Mouse (Mus musculus) urinary bladder, postnatal 0 days (tissue): ENCODE data around the gene Prss42. TPM values are rescaled to one million over a fixed set of nuclear protein-coding genes. Genes with fewer than 3 reads are reported as not detected.

Experiments used
- polyA plus RNA-seq: library from polyadenylated mRNA; unstranded; fragments of >200 nt; fragmentation: Nextera tagmentation; extraction: Ambion mirVana; gene quantifications from 2 replicates; pipeline ENCODE4 v1.2.1, GENCODE M21; 2015

The Prss42 gene
- not detected in 2 replicates for polyA plus RNA-seq

GRCm38 (mm10) chr9:110797866-110798265 is at the start of gene Prss42:
Gene Prss42 (plus strand): TSS chr9:110798166.

DNA sequence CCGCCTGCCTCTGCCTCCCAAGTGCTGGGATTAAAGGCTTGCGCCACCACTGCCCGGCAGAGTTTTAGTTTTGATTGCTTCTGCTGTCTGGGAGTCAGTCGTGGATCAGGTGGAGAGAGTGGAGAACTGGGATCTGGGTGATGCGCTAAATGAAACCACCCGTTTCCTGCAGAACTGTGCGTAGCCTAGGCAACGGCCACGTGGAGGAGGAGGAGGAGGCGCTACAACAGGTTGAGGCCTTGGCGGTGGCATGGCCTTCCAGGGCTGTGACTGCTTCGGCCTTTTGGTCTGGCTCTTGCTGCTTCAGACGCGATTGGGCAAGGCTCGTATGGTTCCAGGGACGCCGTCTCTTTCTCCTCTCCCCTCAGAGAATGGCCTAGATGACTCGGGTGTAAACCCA is 15.8 kb downstream of the Prss42 start, which contains the start of gene Prss44:
Prss44 (plus strand) TSS at position 206 of the 400 bp plus-strand sequence.

DNA sequence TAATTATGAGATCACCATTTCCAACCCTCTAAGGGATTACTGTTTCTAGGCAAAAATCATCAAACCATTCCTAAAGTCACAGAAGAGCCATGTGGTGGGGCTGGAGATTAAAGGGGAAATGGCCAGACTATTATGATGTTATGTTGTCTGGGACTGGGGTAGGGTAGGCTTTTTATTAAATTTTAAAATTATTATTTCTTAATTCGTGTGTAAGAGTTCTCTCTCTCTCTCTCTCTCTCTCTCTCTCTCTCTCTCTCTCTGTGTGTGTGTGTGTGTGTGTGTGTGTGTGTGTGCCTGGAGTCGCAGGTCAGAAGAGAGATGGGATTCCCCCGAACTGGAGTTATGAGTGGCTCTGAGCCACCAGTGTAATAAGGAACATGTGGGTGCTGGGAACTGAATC is 28.4 kb downstream of the Prss42 start, which contains the start of gene Prss43:
Prss43 (plus strand) TSS at position 301 of the 400 bp plus-strand sequence.

GRCm38 (mm10) chr9:110834411-110834810 is 36.4 kb downstream of the Prss42 start, which contains the start of gene Prss45:
Gene Prss45 (plus strand): TSS chr9:110834588.

GRCm38 (mm10) chr9:110844206-110844605 is 46.2 kb downstream of the Prss42 start, which contains the start of gene Prss46:
Gene Prss46 (plus strand): TSS chr9:110844506.

Other genes with a start within 250 kb of the Prss42 start
- gene Nradd, start 173.7 kb upstream of the Prss42 start, polyA plus RNA-seq: 25.0 and 25.1 TPM in 2 replicates
- 5.1 TPM in 2 replicates for gene Nbeal2, start 144.0 kb upstream of the Prss42 start, polyA plus RNA-seq
- gene Ccdc12, start 141.7 kb upstream of the Prss42 start, polyA plus RNA-seq: 120 and 139 TPM in 2 replicates
- 0.64 TPM in 1 of 2 replicates, not detected in the other for gene Myl3, start 56.3 kb upstream of the Prss42 start, polyA plus RNA-seq
- gene Pth1r, start 51.0 kb upstream of the Prss42 start, polyA plus RNA-seq: 16.7 and 20.3 TPM in 2 replicates
- gene Prss44, start 15.8 kb downstream of the Prss42 start, polyA plus RNA-seq: not detected in 2 replicates
- not detected in 2 replicates for gene Prss43, start 28.5 kb downstream of the Prss42 start, polyA plus RNA-seq
- gene Prss45, start 36.4 kb downstream of the Prss42 start, polyA plus RNA-seq: not detected in 2 replicates
- gene Prss46, start 46.3 kb downstream of the Prss42 start, polyA plus RNA-seq: 0.31 and 0.69 TPM in 2 replicates
- gene Prss50, start 59.8 kb downstream of the Prss42 start, polyA plus RNA-seq: 0.89 TPM in 1 of 2 replicates, not detected in the other
- 9.5 and 11.0 TPM in 2 replicates for gene Als2cl, start 81.7 kb downstream of the Prss42 start, polyA plus RNA-seq
- 0.76 and 1.5 TPM in 2 replicates for gene Tmie, start 81.9 kb downstream of the Prss42 start, polyA plus RNA-seq
- gene Fam240a, start 118.7 kb downstream of the Prss42 start, polyA plus RNA-seq: not detected in 2 replicates
- 0.08 TPM in 1 of 2 replicates, not detected in the other for gene Tdgf1, start 148.0 kb downstream of the Prss42 start, polyA plus RNA-seq
- gene Lrrc2, start 153.4 kb downstream of the Prss42 start, polyA plus RNA-seq: 0.37 and 0.39 TPM in 2 replicates
- not detected in 2 replicates for gene Rtp3, start 192.4 kb downstream of the Prss42 start, polyA plus RNA-seq
- gene Ltf, start 221.1 kb downstream of the Prss42 start, polyA plus RNA-seq: 0.79 and 1.5 TPM in 2 replicates